Mouse (Mus musculus) myocyte (in vitro differentiated cells): ENCODE measurements around the gene Gm17387. TPM values are rescaled to one million over a fixed set of nuclear protein-coding genes. Genes with fewer than 3 reads are reported as not detected.
"Not testable (repeated sequence)": the region's sequence is repeated elsewhere in the genome, so short reads cannot be mapped to it uniquely, and the experiment has no call there.

Experiments
- H3K27me3 ChIP-seq: one replicate; pipeline ENCODE4 v1.6.1; 2011; ENCODE audit not compliant: control insufficient read depth, insufficient read depth, insufficient read length
- H3K36me3 ChIP-seq: one replicate; pipeline ENCODE4 v1.6.1; 2011; ENCODE audit not compliant: control insufficient read depth, insufficient read depth
- H3K4me2 ChIP-seq: one replicate; pipeline ENCODE4 v1.6.1; 2011; ENCODE audit warnings: low read depth, control low read depth
- H3K4me3 ChIP-seq: one replicate; pipeline ENCODE4 v1.5.1; 2011; ENCODE audit warnings: mild to moderate bottlenecking, control low read depth, moderate library complexity
- H3K79me2 ChIP-seq: one replicate; pipeline ENCODE4 v1.6.1; 2011; ENCODE audit not compliant: control insufficient read depth, insufficient read depth
- H3ac ChIP-seq: one replicate; pipeline ENCODE4 v1.6.1; 2011; ENCODE audit not compliant: control insufficient read depth, insufficient read length
- CEBPB ChIP-seq: IDR thresholded peaks from 2 replicates; pipeline ENCODE4 v1.6.1; 2011; ENCODE audit warnings: mild to moderate bottlenecking, moderate library complexity; ENCODE audit not compliant: poor library complexity, insufficient read depth, severe bottlenecking
- E2F4 ChIP-seq: IDR thresholded peaks from one replicate; pipeline ENCODE4 v1.6.1; 2011; ENCODE audit warnings: mild to moderate bottlenecking, control low read depth, moderate library complexity; ENCODE audit not compliant: insufficient read depth
- MAX ChIP-seq: IDR thresholded peaks from one replicate; pipeline ENCODE4 v1.6.1; 2011; ENCODE audit warnings: low read depth, mild to moderate bottlenecking, control low read depth
- MYOD1 ChIP-seq, 3 experiments: IDR thresholded peaks; one replicate each; pipeline ENCODE4 v1.6.1; 2011; ENCODE audit warnings: control low read depth in 2 of 3, low read depth in 2 of 3, mild to moderate bottlenecking in 2 of 3, moderate library complexity in 1 of 3; ENCODE audit not compliant: insufficient read length in 2 of 3, control insufficient read depth in 1 of 3
- MYOG ChIP-seq, 3 experiments: IDR thresholded peaks; one replicate each; pipeline ENCODE4 v1.6.1; 2011; ENCODE audit warnings: control low read depth in 2 of 3, low read depth in 2 of 3, mild to moderate bottlenecking in 2 of 3; ENCODE audit not compliant: insufficient read length in 2 of 3, control insufficient read depth in 1 of 3, insufficient read depth in 1 of 3
- POLR2A ChIP-seq: IDR thresholded peaks from one replicate; pipeline ENCODE4 v1.6.1; 2011; ENCODE audit warnings: low read depth, mild to moderate bottlenecking, control low read depth, moderate library complexity; ENCODE audit not compliant: insufficient read length
- POLR2AphosphoS2 ChIP-seq: IDR thresholded peaks from one replicate; pipeline ENCODE4 v1.6.1; 2011; ENCODE audit warnings: low read depth, control low read depth; ENCODE audit not compliant: insufficient read length
- REST ChIP-seq: IDR thresholded peaks from one replicate; pipeline ENCODE4 v1.6.1; 2011; ENCODE audit warnings: mild to moderate bottlenecking, control low read depth, moderate library complexity; ENCODE audit not compliant: insufficient read depth, insufficient read length
- SRF ChIP-seq: IDR thresholded peaks from one replicate; pipeline ENCODE4 v1.6.1; 2011; ENCODE audit warnings: low read depth; ENCODE audit not compliant: control insufficient read depth, insufficient read length
- TCF12 ChIP-seq: IDR thresholded peaks from one replicate; pipeline ENCODE4 v1.6.1; 2011; ENCODE audit warnings: mild to moderate bottlenecking, control low read depth; ENCODE audit not compliant: poor library complexity, insufficient read depth, severe bottlenecking
- TCF3 ChIP-seq: IDR thresholded peaks from one replicate; pipeline ENCODE4 v1.6.1; 2011; ENCODE audit warnings: low read depth, control low read depth; ENCODE audit not compliant: insufficient read length
- USF1 ChIP-seq: IDR thresholded peaks from one replicate; pipeline ENCODE4 v1.6.1; 2011; ENCODE audit warnings: low read depth, mild to moderate bottlenecking, control low read depth, moderate library complexity
- polyA plus RNA-seq: library from polyadenylated mRNA; unstranded; fragments of >200 nt; fragmentation: generic; extraction: Trizol; gene quantifications from one replicate; pipeline ENCODE4 v1.2.1, GENCODE M21; 2012; ENCODE audit warnings: missing spikeins

Gm17387 gene
- polyA plus RNA-seq, 1 experiment: not detected

- no peak overlapping the region for H3K4me3 ChIP-seq
- no peaks in the 10 kb centered on the region for H3K27me3 ChIP-seq
- peak overlapping the region; percentile 64 for H3K4me2 ChIP-seq
- H3K36me3 ChIP-seq: no peaks in the 10 kb centered on the region
- no peaks in the 10 kb centered on the region for H3K79me2 ChIP-seq
- TF ChIP-seq E2F4 (no peak), CEBPB (peak; percentile 75), REST (no peak)
- no peak overlapping the region for H3ac ChIP-seq
These were observed 11.9 kb upstream of the Gm17387 start for GRCm38 (mm10) chr7:141016707-141017697.

- H3K4me2 ChIP-seq: peak within 1 kb of the TSS; percentile 64
- H3K36me3 ChIP-seq: not testable (repeated sequence)
These were observed 11.1 kb upstream of the Gm17387 start, which contains the start of gene Ifitm6 for GRCm38 (mm10) chr7:141017824-141018223. Ifitm6 (minus strand) TSS chr7:141017924.

GRCm38 (mm10) chr7:141019028-141019427 lies 9.9 kb upstream of the Gm17387 start:
- H3K27me3 ChIP-seq: no peaks in the 10 kb centered on the region
- no peak overlapping the region for H3ac ChIP-seq
- TF ChIP-seq REST: no peak
- TF ChIP-seq USF1: no peak
- no peak for TF ChIP-seq MAX
- no peak for TF ChIP-seq POLR2A
- no peak for TF ChIP-seq TCF3
- TF ChIP-seq MYOD1 (IDR thresholded peaks at IDR 0.05; ENCODE audit: control insufficient read depth in 1 of 3, insufficient read length in 2 of 3, low read depth in 2 of 3): no peak
- no peak for TF ChIP-seq SRF
- no peak for TF ChIP-seq CEBPB
- no peak for TF ChIP-seq MYOG (IDR thresholded peaks at IDR 0.05; ENCODE audit: control insufficient read depth in 1 of 3, insufficient read depth in 1 of 3, insufficient read length in 2 of 3, low read depth in 2 of 3)
- no peak for TF ChIP-seq E2F4
- no peak for TF ChIP-seq POLR2AphosphoS2
- no peak for TF ChIP-seq TCF12
- no peaks in the 10 kb centered on the region for H3K79me2 ChIP-seq
- H3K4me3 ChIP-seq: no peak overlapping the region
- H3K4me2 ChIP-seq: no peak overlapping the region
- no peaks in the 10 kb centered on the region for H3K36me3 ChIP-seq

More at GRCm38 (mm10) chr7:141017824-141018223, 11.1 kb upstream of the Gm17387 start, which contains the start of gene Ifitm6:
- not testable (repeated sequence) for H3K79me2 ChIP-seq, H3K4me3 ChIP-seq, H3K27me3 ChIP-seq, H3ac ChIP-seq

GRCm38 (mm10) chr7:141021489-141022449 lies 7.2 kb upstream of the Gm17387 start:
- H3K4me3 ChIP-seq: no peak overlapping the region
- TF ChIP-seq MYOD1 (IDR thresholded peaks at IDR 0.05; ENCODE audit: control insufficient read depth in 1 of 3, insufficient read length in 2 of 3, low read depth in 2 of 3): no peak
- TF ChIP-seq SRF: no peak
- TF ChIP-seq E2F4: no peak
- TF ChIP-seq TCF12: no peak
- TF ChIP-seq TCF3: no peak
- TF ChIP-seq REST: no peak
- TF ChIP-seq USF1: no peak
- TF ChIP-seq MYOG (IDR thresholded peaks at IDR 0.05; ENCODE audit: control insufficient read depth in 1 of 3, insufficient read depth in 1 of 3, insufficient read length in 2 of 3, low read depth in 2 of 3): no peak
- no peak for TF ChIP-seq POLR2A
- TF ChIP-seq POLR2AphosphoS2: no peak
- no peak for TF ChIP-seq MAX
- TF ChIP-seq CEBPB: no peak
- no peak overlapping the region for H3ac ChIP-seq
- H3K4me2 ChIP-seq: no peak overlapping the region
- no peaks in the 10 kb centered on the region for H3K27me3 ChIP-seq
- H3K79me2 ChIP-seq: no peaks in the 10 kb centered on the region
- no peaks in the 10 kb centered on the region for H3K36me3 ChIP-seq
